Mouse (Mus musculus): ENCODE measurements around the gene Sidt2.

Sidt2 gene

GRCm38 (mm10) chr9:45955107-45955963 is at the start of gene Sidt2:
Gene Sidt2 (minus strand): TSS chr9:45955258.
- DNase-seq (ENCODE audit: low read depth, low spot score), result peak; percentile 83

GRCm38 (mm10) chr9:46004529-46004928 is 49.5 kb upstream of the Sidt2 start:
- DNase-seq (ENCODE audit: low read depth, low spot score), result no peak

GRCm38 (mm10) chr9:46003729-46004128 is 48.7 kb upstream of the Sidt2 start:
- DNase-seq (ENCODE audit: low read depth, low spot score), result peak; percentile 86

GRCm38 (mm10) chr9:45999009-45999408 is 44.0 kb upstream of the Sidt2 start:
- no peak for DNase-seq (ENCODE audit: low read depth, low spot score)

GRCm38 (mm10) chr9:45985229-45985567 is 30.1 kb upstream of the Sidt2 start:
- DNase-seq (ENCODE audit: low read depth, low spot score), result peak; percentile 88

GRCm38 (mm10) chr9:45984409-45985228 is 29.6 kb upstream of the Sidt2 start:
- DNase-seq (ENCODE audit: low read depth, low spot score), result peak; percentile 87

- DNase-seq (ENCODE audit: low read depth, low spot score), result peak; percentile 67
Measured at GRCm38 (mm10) chr9:45983676-45984408, 28.8 kb upstream of the Sidt2 start.

GRCm38 (mm10) chr9:45981331-45981730 is 26.3 kb upstream of the Sidt2 start:
- peak; percentile 50 for DNase-seq (ENCODE audit: low read depth, low spot score)

- no peak for DNase-seq (ENCODE audit: low read depth, low spot score)
Measured at GRCm38 (mm10) chr9:45980611-45981010, 25.6 kb upstream of the Sidt2 start.

- DNase-seq (ENCODE audit: low read depth, low spot score), result no peak
Measured at GRCm38 (mm10) chr9:45979778-45980177, 24.7 kb upstream of the Sidt2 start.

- no peak for DNase-seq (ENCODE audit: low read depth, low spot score)
Measured at GRCm38 (mm10) chr9:45976884-45977283, 21.8 kb upstream of the Sidt2 start.

GRCm38 (mm10) chr9:45963577-45963976 is 8.5 kb upstream of the Sidt2 start:
- no peak for DNase-seq (ENCODE audit: low read depth, low spot score)

- DNase-seq (ENCODE audit: low read depth, low spot score), result peak; percentile 64
Measured at GRCm38 (mm10) chr9:45961855-45962254, 6.8 kb upstream of the Sidt2 start.

GRCm38 (mm10) chr9:45959661-45960060 is 4.6 kb upstream of the Sidt2 start:
- no peak for DNase-seq (ENCODE audit: low read depth, low spot score)

- no peak for DNase-seq (ENCODE audit: low read depth, low spot score)
Measured at GRCm38 (mm10) chr9:45958851-45959250, 3.8 kb upstream of the Sidt2 start.

GRCm38 (mm10) chr9:45958023-45958670 is 3.1 kb upstream of the Sidt2 start:
- DNase-seq (ENCODE audit: low read depth, low spot score), result no peak

- DNase-seq (ENCODE audit: low read depth, low spot score), result peak; percentile 59
Measured at GRCm38 (mm10) chr9:45954294-45955106, 558 bp downstream of the Sidt2 start.

- peak; percentile 43 for DNase-seq (ENCODE audit: low read depth, low spot score)
Measured at GRCm38 (mm10) chr9:45953511-45954293, 1.4 kb downstream of the Sidt2 start.

GRCm38 (mm10) chr9:45952890-45953289 is 2.2 kb downstream of the Sidt2 start:
- DNase-seq (ENCODE audit: low read depth, low spot score), result no peak

GRCm38 (mm10) chr9:45952057-45952456 is 3.0 kb downstream of the Sidt2 start:
- DNase-seq (ENCODE audit: low read depth, low spot score), result no peak
